Comparison of ENCODE assay signal across 9 mouse cellular contexts in genomic region chr11:75047066-75047465, GRCm38 (mm10).
DNase-seq lines count a peak whose midpoint lies in the region; ATAC-seq lines count a peak whose summit lies in the region.
"Had no signal": no experiment of that assay in that cellular context is flagged by ENCODE, and none has a peak within 500 bp of the region (broad histone marks: within the 10 kb centered on the region; RNA-seq: fewer than 3 reads in every experiment).

No protein-coding gene starts in this region.

- H3K9ac ChIP-seq in lung, embryonic 16.5 days (ENCODE audit: low read length): no peak overlapping the region
- no peak overlapping the region for H3K9ac ChIP-seq in stomach, embryonic 16.5 days (ENCODE audit: low read length)

- no peaks in the 10 kb centered on the region for H3K27me3 ChIP-seq in lung, embryonic 16.5 days (ENCODE audit: control insufficient read depth, insufficient read depth, low read depth, low read length)
- H3K27me3 ChIP-seq in stomach, embryonic 16.5 days (ENCODE audit: control insufficient read depth, insufficient read depth, low read length): no peaks in the 10 kb centered on the region
- H3K27me3 ChIP-seq: liver, embryonic 13.5 days had no signal

- H3K4me3 ChIP-seq in lung, embryonic 16.5 days (ENCODE audit: low read length): no peak overlapping the region
- no peak overlapping the region for H3K4me3 ChIP-seq in stomach, embryonic 16.5 days (replicated peaks; ENCODE audit: low read length)
- H3K4me3 ChIP-seq: liver, embryonic 13.5 days had no signal

- H3K27ac ChIP-seq in lung, embryonic 16.5 days (ENCODE audit: low read length): peak overlapping the region; percentile 84
- peak overlapping the region; percentile 96 for H3K27ac ChIP-seq in stomach, embryonic 16.5 days (ENCODE audit: low read length)

- peak; percentile 31 for DNase-seq in urinary bladder, postnatal 10 days (ENCODE audit: low spot score)
- DNase-seq in urinary bladder, adult 2 months (ENCODE audit: low spot score): no peak
- DNase-seq in fibroblast of lung, adult 2 months (ENCODE audit: low read depth): peak; percentile 85
- peak; percentile 97 for DNase-seq in heart, postnatal 10 days
- DNase-seq in layer of hippocampus, adult 8-10 months (ENCODE audit: low spot score in 2 of 2): peak; percentile 51 to 57
- no peak for DNase-seq in thymus, postnatal 36 days
- DNase-seq: liver, embryonic 13.5 days had no signal

- 31% methylated on average over 6 of the region's 6 CpGs for WGBS in lung, embryonic 16.5 days
- WGBS in stomach, embryonic 16.5 days: 37% methylated on average over 6 of the region's 6 CpGs

- intact Hi-C loops in heart, postnatal 10 days (cut with DNase I): loop anchor here (2.0 kb wide), 1 partner anchor 34 kb away; no protein-coding TSS in a partner anchor

- peaks cover 57% of the 10 kb centered on the region for H3K4me1 ChIP-seq in lung, embryonic 16.5 days (replicated peaks; ENCODE audit: control insufficient read depth, insufficient read depth, low read length)
- H3K4me1 ChIP-seq in stomach, embryonic 16.5 days (ENCODE audit: control insufficient read depth, insufficient read depth, low read length): peaks cover 62% of the 10 kb centered on the region

- ATAC-seq in lung, embryonic 16.5 days (ENCODE audit: low read depth): peak; percentile 83
- ATAC-seq in stomach, embryonic 16.5 days (ENCODE audit: insufficient read depth, low FRiP score): peak; percentile 78

- no peaks in the 10 kb centered on the region for H3K9me3 ChIP-seq in lung, embryonic 16.5 days (ENCODE audit: control insufficient read depth, low read length)
- H3K9me3 ChIP-seq in stomach, embryonic 16.5 days (replicated peaks; ENCODE audit: control insufficient read depth, low read length): no peaks in the 10 kb centered on the region
- H3K9me3 ChIP-seq: liver, embryonic 13.5 days had no signal

- peaks cover 4% of the 10 kb centered on the region; the same call in 1 of the 2 replicates for H3K36me3 ChIP-seq in lung, embryonic 16.5 days (ENCODE audit: control insufficient read depth, insufficient read depth, low read length)
- H3K36me3 ChIP-seq in stomach, embryonic 16.5 days (ENCODE audit: control insufficient read depth, insufficient read depth, low read length): no peaks in the 10 kb centered on the region

- no peak overlapping the region for H3K4me2 ChIP-seq in lung, embryonic 16.5 days (ENCODE audit: low read depth, low read length)
- H3K4me2 ChIP-seq in stomach, embryonic 16.5 days (ENCODE audit: low read depth, low read length): no peak overlapping the region
- H3K4me2 ChIP-seq: liver, embryonic 13.5 days had no signal

Comparison
In these comparisons a context has a peak if more than half of its experiments do, and no peak if none do; other contexts are left out.
1. DNase-seq: peak in urinary bladder, postnatal 10 days (single experiment), fibroblast of lung, adult 2 months (single experiment), heart, postnatal 10 days (2 of 2) and layer of hippocampus, adult 8-10 months (2 of 2); none in urinary bladder, adult 2 months (single experiment) and thymus, postnatal 36 days (0 of 2).